Mouse (Mus musculus): ENCODE measurements around the gene Rbm3. TPM values are rescaled to one million over a fixed set of nuclear protein-coding genes. Genes with fewer than 3 reads are reported as not detected.
A peak's percentile ranks its signal among the peaks of the same experiment; 100 is the strongest.
"Not testable (repeated sequence)": the region's sequence is repeated elsewhere in the genome, so short reads cannot be mapped to it uniquely, and the experiment has no call there.

The Rbm3 gene
- polyA plus RNA-seq, 1 experiment from 2014 or later: 573 TPM

- Histone ChIP-seq H3K27ac (no peak overlapping the region), H3K4me3 (replicated peaks) (peak overlapping the region; percentile 51), H3K27me3 (no peaks in the 10 kb centered on the region), H3K9me3 (no peaks in the 10 kb centered on the region), H3K4me1 (replicated peaks) (no peaks in the 10 kb centered on the region), H3K4me2 (peak overlapping the region; percentile 57), H3K9ac (replicated peaks) (no peak overlapping the region), H3K36me3 (peaks cover 17% of the 10 kb centered on the region)
- 91% methylated on average over 17 of the region's 17 CpGs for WGBS
- no peak for ATAC-seq (ENCODE audit: insufficient number of reproducible peaks, insufficient read depth, low FRiP score, low TSS enrichment, low read depth)
Observed at GRCm38 (mm10) chrX:8131393-8131792, 14.3 kb downstream of the Rbm3 start.

- WGBS: 83% methylated on average over 7 of the region's 7 CpGs
- H3K27ac ChIP-seq: no peak overlapping the region
- H3K4me2 ChIP-seq: no peak overlapping the region
- no peak for ATAC-seq (ENCODE audit: insufficient number of reproducible peaks, insufficient read depth, low FRiP score, low TSS enrichment, low read depth)
- no peak overlapping the region for H3K4me3 ChIP-seq (replicated peaks)
- H3K4me1 ChIP-seq (replicated peaks): no peaks in the 10 kb centered on the region
- H3K27me3 ChIP-seq: no peaks in the 10 kb centered on the region
- H3K36me3 ChIP-seq: peaks cover 29% of the 10 kb centered on the region
- H3K9ac ChIP-seq (replicated peaks): no peak overlapping the region
- H3K9me3 ChIP-seq: no peaks in the 10 kb centered on the region
Observed at GRCm38 (mm10) chrX:8125235-8125634, 20.4 kb downstream of the Rbm3 start.

GRCm38 (mm10) chrX:8123821-8124470 is 21.7 kb downstream of the Rbm3 start:
- 83% methylated on average over 6 of the region's 6 CpGs for WGBS
- ATAC-seq (ENCODE audit: insufficient number of reproducible peaks, insufficient read depth, low FRiP score, low TSS enrichment, low read depth): no peak
- Histone ChIP-seq H3K4me2 (no peak overlapping the region), H3K9me3 (no peaks in the 10 kb centered on the region), H3K9ac (replicated peaks) (no peak overlapping the region), H3K27me3 (no peaks in the 10 kb centered on the region), H3K4me1 (replicated peaks) (no peaks in the 10 kb centered on the region), H3K27ac (no peak overlapping the region), H3K36me3 (peaks cover 21% of the 10 kb centered on the region; the same call in 1 of the 2 replicates), H3K4me3 (replicated peaks) (no peak overlapping the region)

GRCm38 (mm10) chrX:8117264-8117663 is 28.4 kb downstream of the Rbm3 start:
- H3K4me3 ChIP-seq (replicated peaks): no peak overlapping the region
- H3K9me3 ChIP-seq: no peaks in the 10 kb centered on the region
- no peak for ATAC-seq (ENCODE audit: insufficient number of reproducible peaks, insufficient read depth, low FRiP score, low TSS enrichment, low read depth)

DNA sequence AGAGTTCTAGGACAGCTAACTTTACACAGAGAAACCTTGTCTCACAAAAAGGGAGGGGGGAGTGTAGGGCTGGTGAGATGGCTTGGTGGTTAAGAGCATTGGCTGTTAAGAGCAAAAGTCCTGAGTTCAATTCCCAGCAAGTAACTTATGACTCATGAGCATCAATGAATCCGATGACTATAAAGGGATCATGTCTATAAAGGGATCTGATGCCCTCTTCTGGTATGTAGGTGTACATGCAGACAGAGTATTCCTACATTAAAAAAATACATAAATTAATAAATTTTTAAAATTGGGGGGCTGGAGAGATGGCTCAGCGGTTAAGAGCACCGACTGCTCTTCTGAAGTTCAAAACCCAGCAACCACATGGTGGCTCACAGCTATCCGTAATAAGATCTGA is 30.4 kb downstream of the Rbm3 start:
- Histone ChIP-seq H3K27me3 (no peaks in the 10 kb centered on the region), H3K9ac (replicated peaks) (no peak overlapping the region), H3K4me1 (replicated peaks) (no peaks in the 10 kb centered on the region), H3K27ac (no peak overlapping the region), H3K4me3 (replicated peaks) (no peak overlapping the region), H3K9me3 (no peaks in the 10 kb centered on the region), H3K36me3 (peaks cover 3% of the 10 kb centered on the region; the same call in 1 of the 2 replicates), H3K4me2 (no peak overlapping the region)
- ATAC-seq (ENCODE audit: insufficient number of reproducible peaks, insufficient read depth, low FRiP score, low TSS enrichment, low read depth): no peak
- WGBS: 71% methylated on average over 4 of the region's 4 CpGs

More at GRCm38 (mm10) chrX:8117264-8117663, 28.4 kb downstream of the Rbm3 start:
- H3K9ac ChIP-seq (replicated peaks): no peak overlapping the region
- no peak overlapping the region for H3K4me2 ChIP-seq
- H3K36me3 ChIP-seq: peaks cover 3% of the 10 kb centered on the region; the same call in 1 of the 2 replicates
- no peak overlapping the region for H3K27ac ChIP-seq
- no peaks in the 10 kb centered on the region for H3K4me1 ChIP-seq (replicated peaks)
- H3K27me3 ChIP-seq: no peaks in the 10 kb centered on the region

GRCm38 (mm10) chrX:8105019-8105418 is 40.7 kb downstream of the Rbm3 start:
- 95% methylated on average over 3 of the region's 3 CpGs for WGBS
- H3K27me3 ChIP-seq: no peaks in the 10 kb centered on the region
- no peak for ATAC-seq (ENCODE audit: insufficient number of reproducible peaks, insufficient read depth, low FRiP score, low TSS enrichment, low read depth)

DNA sequence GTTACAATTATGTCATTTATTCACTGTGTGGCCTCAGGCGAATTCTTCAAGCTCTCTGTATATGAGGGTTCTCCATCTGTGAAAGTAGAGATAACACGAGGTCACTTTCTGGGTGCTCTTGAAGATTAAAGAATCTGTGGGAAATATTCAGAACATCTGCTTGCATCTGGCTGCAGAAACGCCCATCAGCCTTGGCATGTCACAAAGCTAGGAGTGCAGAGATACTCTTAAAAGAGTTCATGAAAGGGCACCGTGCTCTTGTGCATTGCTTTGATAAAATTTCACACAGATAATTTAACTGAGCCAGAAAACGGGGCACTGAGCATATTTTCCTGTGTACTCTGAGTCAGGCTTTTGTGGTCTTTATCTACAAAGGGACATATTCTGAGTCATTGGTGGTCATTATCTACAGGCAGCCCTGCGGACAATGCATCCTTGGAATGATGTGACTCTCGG is 43.4 kb downstream of the Rbm3 start:
- Histone ChIP-seq H3K4me1 (replicated peaks) (no peaks in the 10 kb centered on the region), H3K9ac (replicated peaks) (no peak overlapping the region), H3K9me3 (no peaks in the 10 kb centered on the region), H3K36me3 (no peaks in the 10 kb centered on the region), H3K27ac (no peak overlapping the region), H3K27me3 (no peaks in the 10 kb centered on the region), H3K4me3 (replicated peaks) (no peak overlapping the region), H3K4me2 (no peak overlapping the region)
- no peak for ATAC-seq (ENCODE audit: insufficient number of reproducible peaks, insufficient read depth, low FRiP score, low TSS enrichment, low read depth)
- 70% methylated on average over 7 of the region's 7 CpGs for WGBS

More at GRCm38 (mm10) chrX:8105019-8105418, 40.7 kb downstream of the Rbm3 start:
- Histone ChIP-seq H3K9me3 (no peaks in the 10 kb centered on the region), H3K4me2 (no peak overlapping the region), H3K36me3 (no peaks in the 10 kb centered on the region), H3K9ac (replicated peaks) (no peak overlapping the region), H3K4me3 (replicated peaks) (no peak overlapping the region), H3K27ac (no peak overlapping the region), H3K4me1 (replicated peaks) (no peaks in the 10 kb centered on the region)

DNA sequence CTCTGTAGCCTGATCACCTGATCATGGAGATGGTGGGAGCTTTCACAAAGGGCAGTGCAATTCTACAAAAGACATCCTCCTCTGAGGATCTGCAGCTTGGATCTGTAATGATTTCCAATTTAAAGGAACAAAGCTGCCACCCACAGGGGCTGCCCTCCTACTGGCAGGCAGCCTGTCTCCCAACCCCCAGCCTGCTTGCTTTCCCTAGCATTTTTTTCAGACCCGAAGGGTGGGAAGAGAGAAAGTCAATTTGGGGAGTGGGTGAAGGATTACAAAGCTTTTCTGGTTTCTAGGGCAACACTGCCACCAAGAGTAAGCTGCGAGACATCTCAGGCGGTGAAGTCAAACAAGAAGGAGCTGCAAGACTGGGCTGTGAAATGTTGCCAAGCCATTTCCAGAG is 44.7 kb downstream of the Rbm3 start:
- Histone ChIP-seq H3K4me3 (replicated peaks) (no peak overlapping the region), H3K36me3 (no peaks in the 10 kb centered on the region), H3K27ac (0 out of 2 replicates have a peak overlapping the region, but pooled peaks have one; percentile 41), H3K9me3 (no peaks in the 10 kb centered on the region), H3K27me3 (no peaks in the 10 kb centered on the region), H3K4me2 (no peak overlapping the region), H3K4me1 (replicated peaks) (no peaks in the 10 kb centered on the region), H3K9ac (replicated peaks) (no peak overlapping the region)
- WGBS: 22% methylated on average over 3 of the region's 3 CpGs
- no peak for ATAC-seq (ENCODE audit: insufficient number of reproducible peaks, insufficient read depth, low FRiP score, low TSS enrichment, low read depth)

GRCm38 (mm10) chrX:8099435-8099834 is 46.2 kb downstream of the Rbm3 start:
- Histone ChIP-seq H3K27me3 (no peaks in the 10 kb centered on the region), H3K4me1 (replicated peaks) (no peaks in the 10 kb centered on the region), H3K27ac (no peak overlapping the region), H3K36me3 (no peaks in the 10 kb centered on the region), H3K9ac (replicated peaks) (no peak overlapping the region), H3K9me3 (no peaks in the 10 kb centered on the region), H3K4me3 (replicated peaks) (no peak overlapping the region), H3K4me2 (no peak overlapping the region)
- WGBS: 68% methylated on average over 4 of the region's 4 CpGs
- no peak for ATAC-seq (ENCODE audit: insufficient number of reproducible peaks, insufficient read depth, low FRiP score, low TSS enrichment, low read depth)

DNA sequence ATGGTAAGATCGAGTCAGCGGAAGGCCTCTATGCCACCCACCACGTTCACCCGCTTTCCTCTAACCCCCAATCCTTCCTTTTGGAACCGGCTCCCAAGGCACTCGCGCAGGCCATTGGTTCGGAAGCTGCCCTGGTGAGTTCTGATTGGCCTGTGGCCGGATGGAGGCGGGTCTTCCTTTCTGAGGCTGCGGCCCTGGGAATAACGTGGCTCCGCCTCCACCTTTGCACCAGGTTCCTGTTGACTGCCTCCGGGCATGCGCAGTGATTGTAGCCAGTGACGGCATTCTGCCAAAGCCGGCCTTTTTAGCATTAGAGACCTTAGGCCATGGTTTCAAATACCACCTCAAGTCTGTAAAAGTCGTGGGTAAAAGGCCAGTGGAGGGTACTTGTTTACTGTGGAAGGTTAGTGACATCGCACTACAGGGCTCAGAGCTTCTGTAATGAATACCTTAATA is 48.9 kb downstream of the Rbm3 start:
- ATAC-seq (ENCODE audit: insufficient number of reproducible peaks, insufficient read depth, low FRiP score, low TSS enrichment, low read depth): peak; percentile 95
- Histone ChIP-seq H3K4me2 (peak overlapping the region; percentile 44), H3K36me3 (no peaks in the 10 kb centered on the region), H3K27ac (peak overlapping the region; percentile 35; the same call in 1 of the 2 replicates), H3K4me1 (replicated peaks) (no peaks in the 10 kb centered on the region), H3K9me3 (no peaks in the 10 kb centered on the region), H3K4me3 (replicated peaks) (peak overlapping the region; percentile 27), H3K27me3 (no peaks in the 10 kb centered on the region), H3K9ac (replicated peaks) (no peak overlapping the region)
- 15% methylated on average over 19 of the region's 19 CpGs for WGBS

DNA sequence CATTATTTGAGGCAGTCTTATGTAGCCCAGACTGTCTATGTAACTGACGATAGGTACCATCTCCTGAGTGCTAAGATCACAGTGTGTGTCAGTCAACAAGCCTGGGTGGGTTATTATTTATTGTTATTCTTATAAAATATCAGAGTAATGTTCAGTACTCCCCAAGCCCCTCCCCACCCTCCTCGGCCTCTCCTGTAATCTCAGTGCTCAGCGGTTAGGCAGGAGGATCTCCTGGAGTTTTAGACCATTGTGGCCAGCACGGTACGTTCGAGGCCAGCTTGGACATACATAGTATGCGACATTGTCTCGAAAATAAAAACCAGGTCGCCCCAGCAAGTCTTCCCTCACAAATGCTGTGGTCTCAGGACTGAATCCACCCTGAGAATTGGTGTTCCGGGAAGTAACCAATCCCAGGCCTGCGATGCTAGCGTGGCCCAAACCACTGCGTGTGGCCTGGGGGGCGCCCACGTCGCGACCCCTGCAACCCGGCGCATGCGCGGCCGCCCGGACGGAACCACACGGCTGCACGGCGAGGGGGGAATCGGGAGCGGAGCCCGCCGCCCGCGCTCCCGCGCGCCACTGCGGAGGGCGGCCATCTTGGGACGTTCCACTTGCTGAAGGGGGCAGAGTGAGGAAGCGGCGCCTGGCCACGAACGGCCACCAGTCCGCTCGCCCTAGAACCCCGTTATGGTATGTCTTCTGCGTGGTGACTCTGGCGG is 49.5 kb downstream of the Rbm3 start:
- not testable (repeated sequence) for H3K27me3 ChIP-seq; H3K4me1 ChIP-seq (replicated peaks); H3K9ac ChIP-seq (replicated peaks); H3K27ac ChIP-seq; H3K36me3 ChIP-seq; H3K9me3 ChIP-seq
- ATAC-seq (ENCODE audit: insufficient number of reproducible peaks, insufficient read depth, low FRiP score, low TSS enrichment, low read depth): peak; percentile 89
- H3K4me2 ChIP-seq: peak overlapping the region; percentile 50
- 15% methylated on average over 23 of the region's 48 CpGs for WGBS
- peak overlapping the region; percentile 25 for H3K4me3 ChIP-seq (replicated peaks)
